Mouse (Mus musculus): ENCODE measurements at regions not wholly inside any gene's neighbourhood (a gene's known extent, or its start where the extent isn't known, plus 50 kb on each side); places are given as distances from the start of the nearest gene placed in this dataset.

GRCm38 (mm10) chr6:70040894-70041293 is 751.1 kb downstream of the Rpia start:
- no peaks in the 10 kb centered on the region for H3K27me3 ChIP-seq (ENCODE audit: control insufficient read depth, insufficient read depth, low read length)
- H3K4me1 ChIP-seq (ENCODE audit: control insufficient read depth, insufficient read depth, low read length) = no peaks in the 10 kb centered on the region
- no peak overlapping the region for H3K27ac ChIP-seq (ENCODE audit: control insufficient read depth, insufficient read depth, low read depth, low read length)
- no peak overlapping the region for H3K4me3 ChIP-seq (ENCODE audit: control insufficient read depth, low read depth, low read length)
- no peak for TF ChIP-seq CTCF (IDR thresholded peaks at IDR 0.05; ENCODE audit: control insufficient read depth, insufficient read depth, insufficient replicate concordance, low read depth, low read length)
- TF ChIP-seq POLR2A (IDR thresholded peaks at IDR 0.05; ENCODE audit: control insufficient read depth, low read depth, low read length) = no peak
- no peaks in the 10 kb centered on the region for H3K36me3 ChIP-seq (ENCODE audit: control insufficient read depth, insufficient read depth, low read length)

- Histone ChIP-seq H3K27ac (ENCODE audit: control insufficient read depth, insufficient read depth, low read depth, low read length) (no peak overlapping the region), H3K4me3 (ENCODE audit: control insufficient read depth, low read depth, low read length) (no peak overlapping the region), H3K4me1 (ENCODE audit: control insufficient read depth, insufficient read depth, low read length) (no peaks in the 10 kb centered on the region), H3K27me3 (ENCODE audit: control insufficient read depth, insufficient read depth, low read length) (no peaks in the 10 kb centered on the region), H3K36me3 (ENCODE audit: control insufficient read depth, insufficient read depth, low read length) (no peaks in the 10 kb centered on the region)
- TF ChIP-seq POLR2A (IDR thresholded peaks at IDR 0.05; ENCODE audit: control insufficient read depth, low read depth, low read length) (no peak), CTCF (IDR thresholded peaks at IDR 0.05; ENCODE audit: control insufficient read depth, insufficient read depth, insufficient replicate concordance, low read depth, low read length) (no peak)
Observed at GRCm38 (mm10) chr6:70033674-70034073, 758.4 kb downstream of the Rpia start.

- no peaks in the 10 kb centered on the region for H3K36me3 ChIP-seq (ENCODE audit: control insufficient read depth, insufficient read depth, low read length)
- no peak overlapping the region for H3K27ac ChIP-seq (ENCODE audit: control insufficient read depth, insufficient read depth, low read depth, low read length)
- no peak for TF ChIP-seq POLR2A (IDR thresholded peaks at IDR 0.05; ENCODE audit: control insufficient read depth, low read depth, low read length)
- TF ChIP-seq CTCF (IDR thresholded peaks at IDR 0.05; ENCODE audit: control insufficient read depth, insufficient read depth, insufficient replicate concordance, low read depth, low read length) = no peak
- no peak overlapping the region for H3K4me3 ChIP-seq (ENCODE audit: control insufficient read depth, low read depth, low read length)
- H3K27me3 ChIP-seq (ENCODE audit: control insufficient read depth, insufficient read depth, low read length) = no peaks in the 10 kb centered on the region
- H3K4me1 ChIP-seq (ENCODE audit: control insufficient read depth, insufficient read depth, low read length) = no peaks in the 10 kb centered on the region
Observed at GRCm38 (mm10) chr6:70011555-70011954, 780.5 kb downstream of the Rpia start.

Data from testis, adult 2 months (tissue).